Mouse (Mus musculus) kidney, adult 18-20 months (tissue): Measurements from ENCODE around the gene Gipc1.
A peak's percentile ranks its signal among the peaks of the same experiment; 100 is the strongest.

ENCODE experiments used
- DNase-seq: peaks from one replicate; pipeline ENCODE4 v3.0.0; 2021

The Gipc1 gene

DNA sequence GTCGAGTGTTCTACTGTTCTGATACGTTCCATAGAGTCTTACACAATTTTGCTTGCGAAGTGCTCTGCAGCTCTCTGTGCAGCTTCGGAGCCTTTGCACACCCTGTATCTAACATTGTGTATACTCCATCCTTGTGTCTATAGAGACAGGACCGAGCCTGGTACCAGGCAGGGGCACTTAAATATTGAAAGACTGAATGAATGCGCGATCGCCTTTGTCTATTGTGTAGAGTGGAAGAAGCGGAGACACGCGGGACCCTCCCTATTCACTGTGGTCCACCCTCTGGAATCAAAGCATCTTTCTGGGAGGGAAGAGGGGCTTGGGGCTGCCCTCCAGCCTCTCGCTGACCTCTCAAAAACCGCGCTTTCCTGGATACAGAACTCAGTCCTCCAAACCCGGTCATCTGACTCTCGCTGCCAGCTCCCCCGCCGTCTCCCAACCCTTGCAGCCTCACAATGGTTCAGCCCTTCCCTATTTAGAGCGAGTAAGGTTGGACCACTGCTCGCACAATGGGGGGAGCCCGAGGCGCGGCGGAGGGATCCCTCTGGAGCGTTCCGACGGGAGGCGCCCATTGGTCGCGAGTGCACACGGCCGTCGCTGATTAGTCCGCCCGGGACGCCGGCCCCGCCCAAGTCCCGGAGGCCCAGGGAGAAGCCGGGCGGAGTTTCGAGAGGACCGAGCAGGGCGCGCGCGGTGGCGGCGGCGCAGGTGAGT, at the start of gene Gipc1:
Gene Gipc1 (plus strand): TSS at position 648 of the 714 bp plus-strand sequence.
- peak; percentile 94 for DNase-seq

DNA sequence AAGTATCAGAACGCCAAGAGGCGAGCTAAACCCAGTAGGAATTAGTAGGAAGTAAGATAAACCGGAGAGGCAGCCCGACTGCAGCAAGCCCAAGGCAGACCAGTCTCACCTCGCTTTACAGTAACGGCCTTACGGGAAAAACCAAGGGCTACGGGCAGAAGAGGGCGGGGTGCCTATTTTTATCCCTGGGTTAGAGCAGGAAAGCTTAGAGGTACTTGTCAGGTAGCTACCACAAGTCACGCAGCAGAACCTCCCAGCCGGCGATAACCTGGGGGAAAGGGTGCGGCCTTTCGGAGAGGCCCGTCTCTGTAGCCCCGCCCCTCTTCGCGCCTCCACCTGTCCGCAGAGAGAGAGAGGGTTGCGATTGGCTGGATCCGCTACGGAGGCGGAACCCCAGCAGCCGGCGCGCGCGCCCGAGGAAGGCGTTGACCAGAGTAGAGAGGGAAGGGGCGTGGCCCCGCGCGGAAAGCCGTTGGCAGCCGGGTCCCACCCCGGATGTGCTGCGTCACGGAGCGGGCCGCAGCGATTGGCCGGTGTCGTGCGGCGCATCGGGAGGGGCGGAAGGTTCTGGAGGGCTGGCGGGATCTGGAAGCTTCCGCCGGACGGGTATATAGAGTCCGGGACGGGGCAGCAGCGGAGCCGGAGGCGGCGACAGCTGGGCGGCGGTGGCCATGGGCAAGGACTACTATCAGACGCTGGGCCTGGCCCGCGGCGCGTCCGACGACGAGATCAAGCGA, 44.6 kb upstream of the Gipc1 start, which contains the start of the genes Tecr and Dnajb1:
Gene Tecr (minus strand): TSS at position 311 of the 737 bp plus-strand sequence.
Gene Dnajb1 (plus strand): TSS at position 533 of the 737 bp plus-strand sequence.
- peak; percentile 100 for DNase-seq

DNA sequence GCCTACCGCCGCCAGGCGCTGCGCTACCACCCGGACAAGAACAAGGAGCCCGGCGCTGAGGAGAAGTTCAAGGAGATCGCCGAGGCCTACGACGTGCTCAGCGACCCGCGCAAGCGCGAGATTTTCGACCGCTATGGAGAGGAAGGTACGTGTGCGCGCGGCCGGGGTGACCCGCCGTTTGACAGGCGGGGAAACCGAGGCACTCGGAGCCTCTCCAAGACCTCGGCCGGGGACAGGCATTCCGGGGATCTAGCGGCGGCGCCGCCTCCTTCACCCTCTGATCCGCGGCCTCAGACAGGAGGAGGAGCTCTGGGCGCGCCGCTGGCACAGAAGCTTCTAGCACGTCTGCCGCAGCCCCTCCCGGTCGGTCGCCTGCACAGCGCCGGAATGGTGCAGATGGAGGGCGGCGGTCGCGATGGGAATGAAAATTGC, 44.1 kb upstream of the Gipc1 start:
- DNase-seq: peak; percentile 90

DNA sequence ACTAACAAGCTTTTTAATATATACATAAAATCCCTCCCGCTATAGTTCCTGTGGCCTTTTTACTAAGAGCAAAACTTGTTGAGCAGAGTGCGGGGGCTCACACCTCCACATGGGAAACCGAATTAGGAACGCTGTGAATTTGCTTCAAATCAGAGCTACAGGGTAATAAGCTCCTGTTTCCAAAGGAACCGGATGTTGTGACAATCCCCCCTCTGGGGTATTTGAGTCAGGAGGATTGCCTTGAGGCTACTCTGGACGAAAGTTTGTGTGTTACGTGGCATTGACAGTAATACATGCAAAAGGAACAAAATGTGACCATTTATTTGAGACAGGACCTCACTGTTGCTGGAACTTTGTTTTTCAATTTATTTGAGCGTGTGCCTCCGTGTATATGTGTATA, 43.4 kb upstream of the Gipc1 start:
- DNase-seq: no peak

DNA sequence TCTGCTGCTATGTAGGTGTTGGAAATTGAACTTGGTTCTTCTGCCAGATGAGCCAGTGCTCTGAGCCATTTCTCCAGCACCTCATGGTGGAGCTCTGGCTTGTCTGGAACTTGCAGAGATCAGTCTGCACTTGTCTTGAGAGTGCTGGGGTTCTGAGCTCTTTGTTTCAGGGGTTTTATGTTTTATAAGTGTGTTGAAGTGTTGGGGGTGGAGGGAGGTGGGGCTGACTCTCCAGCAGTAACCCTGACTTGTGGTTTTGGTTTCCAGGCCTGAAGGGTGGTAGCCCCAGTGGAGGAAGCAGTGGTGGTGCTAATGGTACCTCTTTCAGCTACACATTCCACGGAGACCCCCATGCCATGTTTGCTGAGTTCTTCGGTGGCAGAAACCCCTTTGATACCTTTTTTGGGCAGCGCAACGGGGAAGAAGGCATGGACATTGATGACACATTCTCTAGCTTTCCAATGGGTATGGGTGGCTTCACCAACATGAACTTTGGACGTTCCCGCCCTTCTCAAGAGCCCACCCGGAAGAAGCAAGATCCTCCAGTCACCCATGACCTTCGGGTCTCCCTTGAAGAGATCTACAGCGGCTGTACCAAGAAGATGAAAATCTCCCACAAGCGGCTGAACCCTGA, 42.8 kb upstream of the Gipc1 start:
- DNase-seq: no peak

DNA sequence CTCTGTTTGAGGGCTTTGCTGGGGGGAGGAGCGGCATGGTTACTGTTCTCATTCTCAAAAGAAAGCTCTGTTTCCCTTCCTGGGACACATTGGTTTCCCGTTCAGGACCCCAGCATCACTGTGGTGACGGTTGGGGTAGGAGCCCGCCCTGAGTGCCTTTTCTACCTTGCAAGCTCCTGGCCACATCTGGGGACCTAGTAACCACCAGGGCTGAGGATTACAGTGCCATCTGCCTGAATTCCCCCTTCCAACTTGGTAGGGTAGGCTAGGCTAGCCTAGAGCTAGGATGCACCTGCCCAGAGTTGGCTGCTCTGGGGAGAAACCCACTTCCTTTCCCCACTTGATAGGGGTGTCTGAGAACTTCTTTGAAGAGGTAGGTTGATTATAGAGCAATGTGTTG, 40.6 kb upstream of the Gipc1 start:
- no peak for DNase-seq

DNA sequence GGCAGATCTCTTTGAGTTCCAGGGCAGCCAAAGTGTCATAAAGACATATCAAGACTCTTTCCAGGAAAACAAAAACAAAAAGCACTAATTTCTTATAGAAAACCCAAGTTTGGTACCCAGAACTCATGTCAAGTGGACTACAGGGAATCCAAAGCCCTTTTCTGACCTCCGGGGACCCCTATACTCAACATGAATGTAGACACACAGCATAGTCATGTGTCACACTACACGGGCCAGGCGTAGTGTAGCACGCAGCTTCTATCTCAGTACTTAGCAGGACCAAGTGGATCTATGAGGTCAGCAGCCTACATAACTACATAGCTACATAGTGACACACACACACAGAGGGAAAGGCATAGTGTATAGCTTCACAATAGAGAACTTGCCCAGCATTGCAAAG, 38.8 kb upstream of the Gipc1 start:
- no peak for DNase-seq

DNA sequence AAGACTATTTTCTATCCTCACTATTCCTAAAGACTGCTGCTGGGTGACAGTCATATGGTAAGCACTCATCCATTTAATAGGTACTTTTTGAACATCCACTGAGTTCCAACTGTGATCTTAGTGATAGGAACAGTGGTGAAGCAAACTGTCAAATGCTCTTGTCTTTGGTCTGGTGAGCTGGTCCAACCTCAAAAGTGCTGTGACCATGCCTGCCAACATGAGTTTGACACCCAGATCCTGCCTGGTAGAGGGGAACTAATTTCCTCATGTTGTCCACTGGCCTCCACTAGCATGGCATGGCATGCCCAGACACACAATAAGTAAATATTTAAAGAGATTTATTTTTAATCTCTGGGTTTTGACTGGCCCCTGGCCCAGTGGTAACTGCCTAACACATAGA, 35.9 kb upstream of the Gipc1 start:
- DNase-seq: no peak

DNA sequence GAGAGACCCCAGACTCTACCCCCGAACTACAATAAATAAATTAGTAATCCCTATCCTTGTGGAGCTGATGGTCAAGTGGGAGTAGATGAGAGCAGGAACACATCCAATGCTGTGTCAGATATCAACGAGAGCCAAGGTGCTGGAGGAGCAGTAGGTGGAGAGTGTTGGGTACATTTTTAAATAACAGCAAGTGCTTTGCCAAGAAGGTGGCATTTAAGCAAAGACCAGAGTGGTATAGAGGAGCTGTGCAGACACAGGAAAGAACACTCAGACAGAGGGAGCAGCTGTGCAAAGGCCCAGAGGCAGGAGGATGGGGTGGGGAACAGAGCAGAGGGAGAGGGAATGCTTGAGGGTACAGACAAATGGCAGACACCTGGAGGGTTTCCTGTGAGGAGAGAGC, 35.4 kb upstream of the Gipc1 start:
- DNase-seq: no peak

DNA sequence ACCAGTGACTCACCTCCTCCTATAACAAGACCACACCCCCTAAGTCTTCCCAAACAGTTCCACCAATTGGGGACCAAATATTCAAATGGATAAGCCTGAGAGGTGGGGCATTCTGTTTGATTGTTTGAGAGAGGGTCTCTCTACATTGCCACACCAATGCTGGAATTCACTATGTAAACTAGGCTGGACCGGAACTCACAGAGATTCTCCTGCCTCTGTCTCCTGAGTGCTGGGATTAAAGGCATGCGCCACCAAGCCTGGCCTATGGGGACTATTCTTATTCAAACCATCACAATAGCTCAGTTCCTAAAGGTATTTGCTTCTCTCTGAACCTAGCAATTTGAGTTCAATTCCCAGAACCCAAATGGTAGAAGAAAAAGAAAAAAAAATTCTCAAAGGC, 33.9 kb upstream of the Gipc1 start:
- DNase-seq: no peak

DNA sequence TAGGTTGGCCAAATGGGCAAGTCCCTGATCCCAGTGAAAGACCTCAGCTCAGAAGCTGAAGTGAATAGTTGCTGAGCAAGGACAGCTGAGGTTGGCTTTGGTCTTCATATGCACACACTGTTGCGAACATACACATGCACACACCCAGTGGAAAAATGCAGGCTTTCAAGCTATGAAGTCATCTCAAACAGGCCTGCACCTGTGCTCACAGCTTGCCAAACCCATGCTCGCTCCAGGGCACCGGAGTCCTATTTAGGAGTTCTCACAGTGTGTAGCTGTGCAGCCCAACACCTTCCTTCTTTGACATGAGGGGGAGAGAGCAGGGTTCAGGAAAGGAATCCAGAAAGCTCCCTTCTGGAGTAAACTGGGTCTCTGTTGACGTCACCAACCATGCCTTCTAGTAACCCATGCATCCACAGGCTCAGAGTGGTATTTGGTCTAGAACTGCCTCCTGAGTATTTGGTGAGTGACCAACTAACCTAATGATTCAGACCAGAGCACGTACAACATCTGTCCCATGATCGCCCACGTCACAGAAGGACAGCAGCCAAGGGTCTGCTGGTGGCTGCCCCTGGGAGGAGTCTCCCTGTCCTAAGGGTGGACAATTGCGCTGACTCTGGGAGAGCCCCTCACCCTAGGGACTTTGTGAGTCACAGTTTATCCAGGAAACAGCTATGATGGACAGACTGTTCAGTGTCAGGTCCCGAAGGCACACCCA, 32.8 kb upstream of the Gipc1 start:
- no peak for DNase-seq

DNA sequence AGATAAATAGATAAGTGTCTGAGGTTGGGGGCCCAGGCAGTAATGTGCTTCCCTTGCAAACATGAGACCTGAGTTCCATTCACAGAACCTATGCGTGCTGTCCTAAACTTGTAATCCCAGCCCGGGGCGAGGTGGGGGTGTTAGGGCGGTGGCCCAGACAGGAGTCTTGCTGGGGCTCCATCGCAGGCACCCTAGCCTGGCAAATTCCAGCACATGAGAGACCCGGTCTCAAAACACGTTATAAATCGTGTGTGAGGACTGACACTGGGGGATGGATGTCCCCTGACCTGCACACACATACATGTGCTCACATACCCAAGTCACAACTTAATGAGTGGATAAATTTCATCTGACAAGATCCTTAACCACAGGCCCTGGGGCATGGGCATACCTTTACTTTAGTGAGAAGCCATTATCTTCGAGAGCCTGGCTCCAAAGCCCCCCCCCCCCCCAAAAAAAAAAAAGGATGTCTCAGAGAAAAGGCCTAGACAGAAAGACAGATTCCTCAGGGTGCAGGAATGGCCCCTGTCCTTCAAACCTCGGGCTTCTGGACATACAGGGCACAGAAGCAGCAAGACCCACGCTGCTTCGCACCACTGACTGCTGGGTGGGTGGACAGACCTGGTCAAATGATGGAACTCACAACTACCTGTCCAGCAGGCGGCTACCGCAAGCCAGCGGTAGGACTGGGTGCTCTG, 30.6 kb upstream of the Gipc1 start:
- DNase-seq: no peak

DNA sequence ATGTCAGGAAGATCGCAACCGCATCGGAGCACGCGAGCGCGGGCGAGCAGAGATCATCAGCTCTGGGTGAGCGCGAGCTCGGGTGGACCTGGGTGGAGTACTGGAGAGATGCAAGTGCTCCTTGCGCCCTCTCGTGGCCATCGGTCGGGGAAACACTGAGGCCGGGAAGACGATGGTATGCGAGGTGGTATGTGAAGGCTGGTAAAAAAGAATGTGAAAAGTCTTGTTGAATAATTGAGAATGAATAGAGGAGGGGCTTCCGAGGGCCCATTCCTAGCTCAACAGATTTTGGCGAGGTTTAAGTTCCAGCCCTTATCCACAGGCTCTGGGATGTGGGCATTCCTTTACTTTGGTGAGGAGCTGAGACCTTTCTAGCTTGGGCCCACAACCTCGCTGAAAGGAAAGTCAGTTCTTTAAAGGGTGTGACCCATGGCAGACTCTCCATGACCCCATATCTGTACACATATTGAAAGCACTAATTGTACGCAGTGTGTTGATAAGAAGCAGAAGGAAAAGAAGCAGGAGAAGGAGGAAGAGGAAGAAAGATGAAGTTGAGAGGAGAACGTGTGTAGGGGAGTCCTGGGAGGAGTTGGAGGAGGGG, 30.0 kb upstream of the Gipc1 start:
- peak; percentile 90 for DNase-seq

DNA sequence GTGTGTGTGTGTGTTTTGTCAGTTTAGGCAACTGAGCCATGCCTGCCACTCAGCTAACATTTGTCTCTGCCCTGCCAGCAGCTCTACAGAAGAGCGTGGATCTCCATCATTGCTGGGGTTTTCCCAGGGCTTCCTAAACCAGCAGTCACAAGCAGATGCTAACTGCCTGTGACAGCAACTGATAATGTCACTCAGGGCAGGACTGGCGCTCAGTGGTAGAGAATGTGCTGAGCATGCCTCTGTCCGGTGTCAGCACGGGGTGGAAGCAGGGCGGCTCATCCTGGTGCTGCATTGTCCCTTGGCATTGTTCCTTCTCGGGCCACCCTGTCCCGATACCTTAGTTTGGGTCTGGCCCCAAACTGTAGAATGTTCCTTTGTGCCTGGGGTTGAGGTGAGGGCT, 28.9 kb upstream of the Gipc1 start:
- DNase-seq: no peak

DNA sequence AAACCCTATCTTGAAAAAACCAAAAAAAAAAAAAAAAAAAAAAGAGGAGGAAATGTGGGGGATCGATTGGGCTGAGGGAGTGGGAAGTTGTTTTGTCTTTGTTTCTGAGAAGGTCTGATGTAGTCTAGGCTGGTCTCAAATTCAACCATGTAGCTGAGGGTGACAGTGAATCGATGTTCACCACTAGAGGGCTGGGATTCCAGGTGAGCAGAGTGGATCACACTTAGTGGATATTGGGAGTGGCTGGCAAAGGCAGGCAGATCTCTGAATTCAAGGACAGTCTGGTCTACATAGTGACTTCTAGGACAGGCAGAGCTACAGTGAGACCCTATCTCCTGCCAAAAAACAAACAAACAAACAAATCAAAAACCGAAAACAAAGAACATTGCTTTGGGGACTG, 27.7 kb upstream of the Gipc1 start:
- DNase-seq: peak; percentile 51

DNA sequence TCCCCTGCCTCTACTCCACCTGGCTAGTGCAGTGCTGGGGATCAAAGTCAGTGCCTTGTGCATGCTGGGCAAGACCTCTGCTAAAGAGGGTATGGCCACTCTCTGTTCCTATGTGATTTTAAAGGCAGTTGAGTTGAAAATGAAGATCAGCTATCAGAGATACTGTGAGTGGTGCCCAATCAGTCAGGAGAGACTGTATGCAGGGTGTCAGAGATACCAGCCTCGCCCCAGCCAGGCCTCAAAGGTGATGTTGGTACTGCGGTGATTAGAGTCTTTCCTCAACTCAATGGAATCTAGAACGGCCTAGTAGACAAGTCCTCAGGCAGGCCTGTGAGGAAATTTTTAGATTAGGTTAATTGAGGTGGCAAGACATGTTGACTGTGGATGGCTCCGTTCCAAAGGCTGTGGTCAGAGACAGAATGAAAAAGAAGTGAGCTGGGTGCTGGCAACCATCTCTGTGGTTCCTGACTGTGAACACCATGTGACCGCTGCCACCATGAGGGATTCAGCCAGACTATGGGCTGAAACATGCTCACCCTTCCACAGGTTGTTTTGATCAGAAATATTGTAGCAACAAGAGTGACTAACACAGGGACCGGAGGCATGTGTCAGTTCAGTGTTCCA, 26.7 kb upstream of the Gipc1 start:
- no peak for DNase-seq

DNA sequence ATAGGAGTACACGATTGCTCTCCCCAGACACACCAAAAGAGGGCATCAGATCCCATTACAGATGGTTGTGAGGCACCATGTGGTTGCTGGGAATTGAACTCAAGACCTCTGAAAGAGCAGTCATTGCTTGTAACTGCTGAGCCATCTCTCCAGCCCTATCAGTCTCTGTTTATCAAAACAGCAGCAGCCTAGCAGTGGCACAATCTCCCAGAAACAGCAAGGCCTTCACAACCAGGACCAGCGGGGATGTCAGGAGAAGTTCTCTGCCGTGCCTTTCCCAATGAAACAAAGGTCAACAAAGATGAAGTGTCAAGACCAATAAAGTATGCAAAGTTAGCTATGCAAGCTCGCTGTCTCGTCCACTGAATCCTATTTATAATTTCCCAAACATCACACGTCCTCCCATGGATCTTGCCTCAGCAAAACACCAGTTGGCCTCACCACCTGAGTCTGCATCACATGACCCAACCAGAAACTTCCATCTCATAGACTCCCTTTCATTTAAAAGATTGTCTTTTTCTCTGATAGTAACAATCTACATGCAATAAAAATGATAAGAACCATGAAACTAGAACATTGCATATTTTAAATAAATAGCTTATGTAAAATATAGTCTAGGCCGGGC, 20.3 kb upstream of the Gipc1 start:
- DNase-seq: no peak

DNA sequence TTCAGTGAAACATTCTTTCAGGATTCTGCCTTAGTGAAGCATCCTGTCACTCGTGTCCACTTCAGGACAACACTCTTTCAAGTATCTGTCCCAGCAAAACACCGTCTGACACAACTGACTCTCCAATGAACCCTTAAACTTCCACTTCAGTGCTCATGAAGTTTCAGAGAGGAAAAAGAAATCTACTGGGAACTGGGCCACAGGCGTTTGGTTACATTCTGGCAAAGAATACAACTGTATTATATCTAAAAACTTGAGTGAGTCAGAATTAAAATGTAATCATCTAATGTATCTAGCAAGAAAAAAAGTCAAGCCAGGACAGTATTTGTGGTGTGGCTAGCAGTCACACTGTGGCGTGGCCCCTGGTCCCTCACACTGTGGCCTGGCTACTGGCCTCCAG, 13.6 kb upstream of the Gipc1 start:
- no peak for DNase-seq

DNA sequence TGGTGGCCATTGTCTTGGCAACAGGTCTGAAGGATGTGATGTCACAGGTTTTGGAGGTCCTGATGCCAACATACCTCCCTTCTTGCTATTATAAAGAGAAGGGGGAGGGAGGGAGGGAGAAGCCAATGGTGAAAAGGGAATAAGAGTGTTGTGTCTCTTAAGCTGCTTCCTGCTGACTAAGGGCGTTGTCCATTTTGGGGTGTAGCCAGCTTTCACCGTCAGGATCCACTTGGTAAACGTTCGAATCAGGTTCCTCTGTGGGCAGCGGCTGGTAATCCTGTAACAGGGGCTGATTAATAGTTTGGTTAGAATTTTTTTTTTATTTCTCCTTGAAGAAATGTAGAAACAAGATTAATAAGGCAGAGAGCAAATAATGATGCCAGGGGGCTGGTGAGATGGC, 12.8 kb upstream of the Gipc1 start:
- DNase-seq: no peak

DNA sequence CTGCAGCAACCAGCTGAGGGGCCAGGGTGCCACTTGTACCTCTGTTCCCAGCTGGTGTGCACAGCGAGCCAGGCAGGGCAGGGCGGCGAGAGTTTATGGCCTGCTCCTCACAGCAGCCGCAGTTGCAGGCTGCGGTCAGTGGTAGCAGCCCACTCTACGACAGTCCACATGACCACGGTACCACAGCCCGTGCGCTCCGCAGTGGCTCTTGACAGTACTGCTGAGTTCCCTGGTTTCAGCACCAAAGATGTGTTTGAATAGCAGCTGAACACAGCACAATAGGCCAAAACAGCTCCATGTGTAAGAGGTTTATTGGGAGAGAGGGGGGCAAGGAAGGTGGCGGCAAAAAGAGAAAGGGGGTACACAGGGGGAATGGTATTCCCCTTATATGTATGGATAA, 5.0 kb upstream of the Gipc1 start:
- DNase-seq: no peak

DNA sequence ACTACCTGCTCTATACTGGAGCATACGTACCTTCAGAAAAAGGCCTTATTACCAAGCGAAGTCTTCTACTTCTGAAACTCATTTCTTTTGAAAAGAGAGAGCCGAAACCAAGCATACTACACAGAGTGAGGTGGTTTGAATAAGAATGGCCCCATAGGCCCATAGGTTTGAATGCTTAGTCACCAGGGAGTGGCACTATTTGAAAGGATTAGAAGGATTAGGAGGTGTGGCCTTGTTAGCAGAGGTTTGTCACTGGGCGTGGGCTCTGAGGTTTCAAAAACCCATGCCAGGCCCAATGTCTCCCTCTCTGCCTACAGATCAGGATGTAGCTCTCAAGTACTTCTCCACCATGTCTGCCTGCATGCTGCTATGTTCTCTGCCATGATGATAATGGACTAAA, 4.4 kb upstream of the Gipc1 start:
- no peak for DNase-seq
